Comparison of ENCODE assay signal across 9 mouse cellular contexts in the genomic region with DNA sequence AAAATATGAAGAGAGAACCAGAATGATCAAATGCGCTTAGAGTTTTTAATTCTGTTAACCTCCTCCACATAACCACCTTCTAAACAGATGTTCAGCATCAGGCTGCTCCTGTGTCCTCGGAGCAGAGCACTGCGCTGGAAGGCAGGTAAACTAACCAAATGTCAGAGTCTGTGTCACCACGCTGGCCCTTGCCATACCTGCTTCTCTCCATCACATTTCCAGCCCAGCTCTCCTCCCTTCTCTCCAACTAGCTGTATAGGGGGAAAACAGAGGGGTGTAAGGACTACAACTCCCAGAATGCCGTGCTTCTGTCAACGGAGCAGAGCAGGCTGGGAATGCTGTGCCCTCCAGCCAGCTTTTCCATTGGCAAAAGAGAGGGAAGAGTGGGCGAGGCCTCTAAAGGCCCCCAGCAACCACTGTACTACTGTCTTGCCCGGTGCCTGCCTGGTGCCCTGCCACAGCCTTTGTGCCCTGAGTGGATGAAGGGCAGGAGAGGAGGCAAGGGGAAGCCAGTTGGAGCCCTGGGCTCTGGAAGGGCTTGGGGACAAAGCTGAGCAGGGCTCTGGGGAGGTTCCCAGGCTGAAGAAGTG. TPM values are rescaled to one million over a fixed set of nuclear protein-coding genes. Genes with fewer than 3 reads are reported as not detected.
DNase-seq lines count a peak whose midpoint lies in the region; ATAC-seq and TF ChIP-seq lines count a peak whose summit lies in the region.
"Had no signal": no experiment of that assay in that cellular context is flagged by ENCODE, and none has a peak within 500 bp of the region (broad histone marks: within the 10 kb centered on the region; RNA-seq: fewer than 3 reads in every experiment).

No protein-coding gene starts in this region.

- peak overlapping the region; percentile 42 for H3K4me2 ChIP-seq in forebrain, embryonic 14.5 days (ENCODE audit: low read length)
- 0 out of 2 replicates have a peak overlapping the region, but pooled peaks have one; percentile 13 for H3K4me2 ChIP-seq in hindbrain, embryonic 11.5 days (replicated peaks; ENCODE audit: low read depth, low read length)
- peak overlapping the region; percentile 23; the same call in 1 of the 2 replicates for H3K4me2 ChIP-seq in lung, postnatal 0 days (replicated peaks; ENCODE audit: low read depth, low read length)

- peak overlapping the region; percentile 14; the same call in 1 of the 2 replicates for H3K4me3 ChIP-seq in forebrain, embryonic 14.5 days (ENCODE audit: low read depth, low read length)
- no peak overlapping the region for H3K4me3 ChIP-seq in hindbrain, embryonic 11.5 days (ENCODE audit: low read depth, low read length)
- H3K4me3 ChIP-seq in lung, postnatal 0 days (ENCODE audit: low read depth, low read length): no peak overlapping the region

- ATAC-seq in forebrain, embryonic 14.5 days: peak; percentile 82
- ATAC-seq in hindbrain, embryonic 11.5 days (ENCODE audit: low FRiP score): peak; percentile 54; the same call in 1 of the 2 replicates
- ATAC-seq in lung, postnatal 0 days: peak; percentile 79
- no peak for ATAC-seq in erythroblast, adult 5-6 weeks (replicated peaks; ENCODE audit: low FRiP score, poor library complexity, severe bottlenecking)

- H3K36me3 ChIP-seq in forebrain, embryonic 14.5 days (ENCODE audit: control insufficient read depth, insufficient read depth, low read length): peaks cover 36% of the 10 kb centered on the region
- H3K36me3 ChIP-seq in hindbrain, embryonic 11.5 days (ENCODE audit: control insufficient read depth, insufficient read depth, low read length): no peaks in the 10 kb centered on the region; the same call in 1 of the 2 replicates
- H3K36me3 ChIP-seq in lung, postnatal 0 days (ENCODE audit: insufficient read depth, low read length): peaks cover 5% of the 10 kb centered on the region

- no peak for TF ChIP-seq CTCF in lung, postnatal 0 days (IDR thresholded peaks at IDR 0.05)

- no peaks in the 10 kb centered on the region for H3K27me3 ChIP-seq in forebrain, embryonic 14.5 days (replicated peaks; ENCODE audit: control insufficient read depth, insufficient read depth, low read length)
- no peaks in the 10 kb centered on the region for H3K27me3 ChIP-seq in hindbrain, embryonic 11.5 days (ENCODE audit: control insufficient read depth, insufficient read depth, low read length)
- no peaks in the 10 kb centered on the region for H3K27me3 ChIP-seq in lung, postnatal 0 days (replicated peaks; ENCODE audit: insufficient read depth, low read length)

- DNase-seq in ovary, postnatal 14 days (ENCODE audit: low spot score): peak; percentile 24
- no peak for DNase-seq in ovary, postnatal 10 days (ENCODE audit: low spot score)
- DNase-seq in forebrain, embryonic 14.5 days (ENCODE audit: low spot score): peak; percentile 90
- peak; percentile 71 for DNase-seq in hindbrain, embryonic 11.5 days (ENCODE audit: low spot score)
- DNase-seq in layer of hippocampus, adult 9-10 months (ENCODE audit: low spot score): peak; percentile 31
- peak; percentile 83 for DNase-seq in lung, postnatal 0 days (ENCODE audit: low spot score)
- peak; percentile 58 for DNase-seq in right cerebral cortex, postnatal 14 days

- peak overlapping the region; percentile 73 for H3K27ac ChIP-seq in forebrain, embryonic 14.5 days (ENCODE audit: low read depth, low read length)
- peak overlapping the region; percentile 65 for H3K27ac ChIP-seq in hindbrain, embryonic 11.5 days (ENCODE audit: low read depth, low read length)
- peak overlapping the region; percentile 52; the same call in 1 of the 2 replicates for H3K27ac ChIP-seq in lung, postnatal 0 days (ENCODE audit: low read length)
- H3K27ac ChIP-seq: macrophage had no signal

- no peak for TF ChIP-seq EP300 in lung, postnatal 0 days (IDR thresholded peaks at IDR 0.05)

- peaks cover 14% of the 10 kb centered on the region for H3K4me1 ChIP-seq in forebrain, embryonic 14.5 days (ENCODE audit: control insufficient read depth, insufficient read depth, low read length)
- peaks cover 10% of the 10 kb centered on the region for H3K4me1 ChIP-seq in hindbrain, embryonic 11.5 days (replicated peaks; ENCODE audit: control insufficient read depth, insufficient read depth, low read length)
- peaks cover 9% of the 10 kb centered on the region for H3K4me1 ChIP-seq in lung, postnatal 0 days (ENCODE audit: insufficient read depth, low read depth, low read length)

- peak overlapping the region; percentile 53 for H3K9ac ChIP-seq in forebrain, embryonic 14.5 days (ENCODE audit: low read length)
- peak overlapping the region; percentile 52 for H3K9ac ChIP-seq in hindbrain, embryonic 11.5 days (ENCODE audit: low read depth, low read length)
- no peak overlapping the region for H3K9ac ChIP-seq in lung, postnatal 0 days (replicated peaks; ENCODE audit: low read depth)

- 55% methylated on average over 8 of the region's 8 CpGs for WGBS in forebrain, embryonic 14.5 days
- WGBS in hindbrain, embryonic 11.5 days: 54% methylated on average over 8 of the region's 8 CpGs
- WGBS in lung, postnatal 0 days: 49% methylated on average over 8 of the region's 8 CpGs

- no peaks in the 10 kb centered on the region for H3K9me3 ChIP-seq in forebrain, embryonic 14.5 days (replicated peaks; ENCODE audit: control insufficient read depth, low read length)
- H3K9me3 ChIP-seq in hindbrain, embryonic 11.5 days (ENCODE audit: control insufficient read depth, low read length): no peaks in the 10 kb centered on the region
- H3K9me3 ChIP-seq in lung, postnatal 0 days (ENCODE audit: low read length): no peaks in the 10 kb centered on the region

RNA-seq across cellular contexts. Expression of a gene that starts 5.6 kb away (rescaled TPM):
- polyA plus RNA-seq in forebrain, embryonic 14.5 days (2014; fragmentation: Nextera tagmentation; extraction: Ambion mirVana): 119 and 151 TPM in 2 replicates
- polyA plus RNA-seq in hindbrain, embryonic 11.5 days (2014; fragmentation: Nextera tagmentation; extraction: Ambion mirVana): 105 and 109 TPM in 2 replicates
- polyA plus RNA-seq in lung, postnatal 0 days (2015; fragmentation: Nextera tagmentation; extraction: Ambion mirVana): 224 and 234 TPM in 2 replicates
- 7.3 and 12.5 TPM in 2 replicates for total RNA-seq in erythroblast, adult 5-6 weeks (2015; ENCODE audit: low replicate concordance)
- total RNA-seq in erythroblast, adult 5-6 weeks (2017; ENCODE audit: low replicate concordance): 3.4 and 12.0 TPM in 2 replicates

RNA-seq across cellular contexts. Expression of a gene that starts 6.2 kb away (rescaled TPM):
- polyA plus RNA-seq in forebrain, embryonic 14.5 days (2014; fragmentation: Nextera tagmentation; extraction: Ambion mirVana): 70.9 and 81.1 TPM in 2 replicates
- 48.6 and 50.3 TPM in 2 replicates for polyA plus RNA-seq in hindbrain, embryonic 11.5 days (2014; fragmentation: Nextera tagmentation; extraction: Ambion mirVana)
- polyA plus RNA-seq in lung, postnatal 0 days (2015; fragmentation: Nextera tagmentation; extraction: Ambion mirVana): 78.5 and 88.2 TPM in 2 replicates
- 2.5 and 5.2 TPM in 2 replicates for total RNA-seq in erythroblast, adult 5-6 weeks (2015; ENCODE audit: low replicate concordance)
- 0.43 and 3.9 TPM in 2 replicates for total RNA-seq in erythroblast, adult 5-6 weeks (2017; ENCODE audit: low replicate concordance)

RNA-seq across cellular contexts. Expression of a gene that starts 21.4 kb away (rescaled TPM):
- 0.61 TPM in 1 of 2 replicates, not detected in the other for polyA plus RNA-seq in forebrain, embryonic 14.5 days (2014; fragmentation: Nextera tagmentation; extraction: Ambion mirVana)
- polyA plus RNA-seq in hindbrain, embryonic 11.5 days (2014; fragmentation: Nextera tagmentation; extraction: Ambion mirVana): 0.79 and 1.0 TPM in 2 replicates
- 0.08 TPM in 1 of 2 replicates, not detected in the other for polyA plus RNA-seq in lung, postnatal 0 days (2015; fragmentation: Nextera tagmentation; extraction: Ambion mirVana)
- 0.96 and 1.0 TPM in 2 replicates for total RNA-seq in erythroblast, adult 5-6 weeks (2015; ENCODE audit: low replicate concordance)
- total RNA-seq in erythroblast, adult 5-6 weeks (2017; ENCODE audit: low replicate concordance): 0.94 and 0.98 TPM in 2 replicates

RNA-seq across cellular contexts. Expression of a gene that starts 53.2 kb away (rescaled TPM):
- 0.38 TPM in 1 of 2 replicates, not detected in the other for polyA plus RNA-seq in forebrain, embryonic 14.5 days (2014; fragmentation: Nextera tagmentation; extraction: Ambion mirVana)
- 0.32 and 0.37 TPM in 2 replicates for polyA plus RNA-seq in hindbrain, embryonic 11.5 days (2014; fragmentation: Nextera tagmentation; extraction: Ambion mirVana)
- polyA plus RNA-seq in lung, postnatal 0 days (2015; fragmentation: Nextera tagmentation; extraction: Ambion mirVana): not detected in 2 replicates
- total RNA-seq in erythroblast, adult 5-6 weeks (2015; ENCODE audit: low replicate concordance): not detected in 2 replicates
- not detected in 2 replicates for total RNA-seq in erythroblast, adult 5-6 weeks (2017; ENCODE audit: low replicate concordance)
- polyA plus RNA-seq: macrophage had no signal
